Mouse (Mus musculus) urinary bladder, postnatal 25 days (tissue): ENCODE results near the gene Kif2c.

ENCODE experiments used
- DNase-seq: peaks from one replicate; pipeline ENCODE4 v3.0.0; 2022; ENCODE audit warnings: low spot score

The Kif2c gene

GRCm38 (mm10) chr4:117120445-117121414, 61.7 kb downstream of the Kif2c start:
- DNase-seq, result peak; percentile 86

GRCm38 (mm10) chr4:117120052-117120444, 62.4 kb downstream of the Kif2c start:
- no peak for DNase-seq

GRCm38 (mm10) chr4:117119636-117120035, 62.8 kb downstream of the Kif2c start:
- no peak for DNase-seq

- DNase-seq, result no peak
Observed at GRCm38 (mm10) chr4:117117931-117118330, 64.5 kb downstream of the Kif2c start.

GRCm38 (mm10) chr4:117115592-117115991, 66.8 kb downstream of the Kif2c start:
- DNase-seq, result no peak

GRCm38 (mm10) chr4:117113237-117113636, 69.2 kb downstream of the Kif2c start:
- DNase-seq, result no peak

- DNase-seq, result no peak
Observed at GRCm38 (mm10) chr4:117110985-117111384, 71.5 kb downstream of the Kif2c start.

GRCm38 (mm10) chr4:117110249-117110648, 72.2 kb downstream of the Kif2c start:
- no peak for DNase-seq
